Mouse (Mus musculus): ENCODE data around the gene Rnf121. TPM values are rescaled to one million over a fixed set of nuclear protein-coding genes. Genes with fewer than 3 reads are reported as not detected.

The Rnf121 gene
- polyA plus RNA-seq, 1 experiment from 2014 or later = 35.8 TPM

GRCm38 (mm10) chr7:101971721-101972120 is 93.5 kb downstream of the Rnf121 start:
- DNase-seq (ENCODE audit: low read depth, low spot score) (no peak), ATAC-seq (peak; percentile 5)
- in situ Hi-C loops (cut with MboI; ENCODE audit: low pct_unique_long_range_greater_than_20kb) = no loop called here
- TF ChIP-seq CTCF (IDR thresholded peaks at IDR 0.05) = no peak
- H3K27me3 ChIP-seq = no peaks in the 10 kb centered on the region
- ChIA-PET POLR2A (interaction anchor here (1.2 kb wide), 1 partner anchor 27 kb away, joined by 3 read pairs; no protein-coding TSS in a partner anchor), CTCF (no interaction called here)

- ChIA-PET POLR2A (interaction anchor here (0.9 to 1.5 kb wide), 3 partner anchors 9 to 41 kb away, joined by 3 read pairs; no protein-coding TSS in a partner anchor), CTCF (no interaction called here)
- no peak for TF ChIP-seq CTCF (IDR thresholded peaks at IDR 0.05)
- ATAC-seq (peak; percentile 13), DNase-seq (ENCODE audit: low read depth, low spot score) (peak; percentile 31)
- in situ Hi-C loops (cut with MboI; ENCODE audit: low pct_unique_long_range_greater_than_20kb) = no loop called here
- no peaks in the 10 kb centered on the region for H3K27me3 ChIP-seq
Observed at GRCm38 (mm10) chr7:101970821-101971461, 94.3 kb downstream of the Rnf121 start.

- no peaks in the 10 kb centered on the region for H3K27me3 ChIP-seq
- TF ChIP-seq CTCF (IDR thresholded peaks at IDR 0.05) = no peak
- ChIA-PET CTCF (interaction anchor here (0.7 kb wide), 1 partner anchor 11 kb away, joined by 3 read pairs; no protein-coding TSS in a partner anchor), POLR2A (interaction anchor here (0.9 to 1.5 kb wide), 3 partner anchors 9 to 40 kb away, joined by 3 read pairs; no protein-coding TSS in a partner anchor)
- in situ Hi-C loops (cut with MboI; ENCODE audit: low pct_unique_long_range_greater_than_20kb) = no loop called here
- ATAC-seq (peak; percentile 37), DNase-seq (ENCODE audit: low read depth, low spot score) (peak; percentile 73)
Observed at GRCm38 (mm10) chr7:101970429-101970775, 94.9 kb downstream of the Rnf121 start.

GRCm38 (mm10) chr7:101969694-101970428 is 95.4 kb downstream of the Rnf121 start:
- TF ChIP-seq CTCF (IDR thresholded peaks at IDR 0.05) = no peak
- ATAC-seq (peak; percentile 67), DNase-seq (ENCODE audit: low read depth, low spot score) (peak; percentile 43)
- in situ Hi-C loops (cut with MboI; ENCODE audit: low pct_unique_long_range_greater_than_20kb) = no loop called here
- ChIA-PET POLR2A (interaction anchor here (1.0 to 1.5 kb wide), 2 partner anchors 40 to 52 kb away, joined by 3 read pairs; no protein-coding TSS in a partner anchor), CTCF (interaction anchor here (0.7 to 1.1 kb wide), 2 partner anchors 12 to 41 kb away, joined by 3 read pairs; no protein-coding TSS in a partner anchor)
- no peaks in the 10 kb centered on the region for H3K27me3 ChIP-seq

Other genes with a start within 250 kb of the Rnf121 start
- gene Phox2a, start 247.2 kb downstream of the Rnf121 start, polyA plus RNA-seq (2021) = not detected
- 148 TPM for gene Inppl1, start 227.2 kb downstream of the Rnf121 start, polyA plus RNA-seq (2021)
- not detected for gene Folr2, start 208.3 kb downstream of the Rnf121 start, polyA plus RNA-seq (2021)
- 36.4 TPM for gene Anapc15, start 201.8 kb downstream of the Rnf121 start, polyA plus RNA-seq (2021)
- gene Folr1, start 194.7 kb downstream of the Rnf121 start, polyA plus RNA-seq (2021) = 73.6 TPM
- gene Lamtor1, start 159.6 kb downstream of the Rnf121 start, polyA plus RNA-seq (2021) = 130 TPM
- 0.50 TPM for gene Tomt, start 159.1 kb downstream of the Rnf121 start, polyA plus RNA-seq (2021)
- 6.0 TPM for gene Lrrc51, start 131.6 kb downstream of the Rnf121 start, polyA plus RNA-seq (2021)
- 156 TPM for gene Numa1, start 131.4 kb downstream of the Rnf121 start, polyA plus RNA-seq (2021)
- gene Il18bp, start 46.8 kb downstream of the Rnf121 start, polyA plus RNA-seq (2021) = 2.4 TPM
- gene Xndc1, start within 50 bp of the Rnf121 start, polyA plus RNA-seq (2021) = 13.1 TPM
- 0.24 TPM for gene Xntrpc, start 244 bp upstream of the Rnf121 start, polyA plus RNA-seq (2021)
- gene Trpc2, start 17.6 kb upstream of the Rnf121 start, polyA plus RNA-seq (2021) = not detected
- not detected for gene Art1, start 36.3 kb upstream of the Rnf121 start, polyA plus RNA-seq (2021)
- gene Art5, start 44.0 kb upstream of the Rnf121 start, polyA plus RNA-seq (2021) = not detected
- gene Chrna10, start 51.4 kb upstream of the Rnf121 start, polyA plus RNA-seq (2021) = not detected
- gene Nup98, start 144.7 kb upstream of the Rnf121 start, polyA plus RNA-seq (2021) = 40.0 TPM
- gene Pgap2, start 144.7 kb upstream of the Rnf121 start, polyA plus RNA-seq (2021) = 33.7 TPM
- 43.2 TPM for gene Rhog, start 190.6 kb upstream of the Rnf121 start, polyA plus RNA-seq (2021)
- gene Stim1, start 202.3 kb upstream of the Rnf121 start, polyA plus RNA-seq (2021) = 47.2 TPM

Data from Patski (cell line).